Mouse (Mus musculus): ENCODE measurements at regions not wholly inside any gene's neighbourhood (a gene's known extent, or its start where the extent isn't known, plus 50 kb on each side); places are given as distances from the start of the nearest gene placed in this dataset.

DNA sequence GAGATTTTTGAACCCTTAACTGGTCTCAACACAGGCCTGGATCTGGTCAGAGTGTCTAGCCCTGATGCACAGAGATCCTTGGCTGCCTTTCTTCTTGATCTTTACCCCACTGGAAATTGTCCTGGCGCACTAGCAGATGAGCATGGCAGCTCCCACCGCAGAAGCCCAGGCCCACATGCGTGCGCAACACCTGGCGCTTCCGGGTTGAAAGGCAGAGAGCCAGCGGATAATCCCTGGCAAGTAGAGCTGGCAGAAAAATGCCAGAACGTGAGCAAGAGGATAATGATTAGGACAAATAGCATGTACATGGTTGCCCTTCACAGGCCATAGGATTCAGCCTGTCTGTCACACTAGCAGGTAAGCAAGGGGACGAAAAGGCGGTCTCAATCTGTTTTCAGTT lies 95.0 kb upstream of the Aco1 start:
- no peak for TF ChIP-seq POLR2A (IDR thresholded peaks at IDR 0.05; ENCODE audit: extremely low read depth, insufficient read depth, low read length)
- no peak for TF ChIP-seq CTCF (IDR thresholded peaks at IDR 0.05; ENCODE audit: low read depth, low read length)
